Mouse (Mus musculus) v-Abl transformed pro-B cells (cell line): Measurements from ENCODE around the gene Vasp.

ENCODE experiments used
- in situ Hi-C, 2 experiments: fragments of 400-800 bp; cut with MboI; formaldehyde crosslinking; loops; one replicate each; pipeline ENCODE4 v1.15.1; 2025; ENCODE audit not compliant: unreplicated experiment in 2 of 2

Gene Vasp

GRCm38 (mm10) chr7:19243858-19244257 lies 27.8 kb downstream of the Vasp start:
- in situ Hi-C loops: loop anchor here in 1 of 2 experiments (5.0 kb wide), 1 partner anchor 38 kb away; the partner anchor contains the start of genes Ppm1n and Rtn2

GRCm38 (mm10) chr7:19242005-19242404 lies 29.6 kb downstream of the Vasp start:
- in situ Hi-C loops: loop anchor here in 1 of 2 experiments (5.0 kb wide), 1 partner anchor 40 kb away; the partner anchor contains the start of genes Ppm1n and Rtn2

- in situ Hi-C loops: loop anchor here in 1 of 2 experiments (5.0 kb wide), 1 partner anchor 41 kb away; the partner anchor contains the start of genes Ppm1n and Rtn2
Measured at GRCm38 (mm10) chr7:19240905-19241463, 30.6 kb downstream of the Vasp start.

GRCm38 (mm10) chr7:19239986-19240385 lies 31.6 kb downstream of the Vasp start:
- in situ Hi-C loops: loop anchor here (5.0 kb wide), 1 partner anchor 42 kb away; the partner anchor contains the start of genes Ppm1n (in 2 of the 2) and Rtn2 (in 2 of the 2)

GRCm38 (mm10) chr7:19239423-19239822 lies 32.2 kb downstream of the Vasp start:
- in situ Hi-C loops: loop anchor here in 1 of 2 experiments (5.0 kb wide), 1 partner anchor 43 kb away; the partner anchor contains the start of genes Ppm1n and Rtn2

- in situ Hi-C loops: loop anchor here in 1 of 2 experiments (5.0 kb wide), 1 partner anchor 44 kb away; the partner anchor contains the start of genes Ppm1n and Rtn2
Measured at GRCm38 (mm10) chr7:19238344-19238743, 33.3 kb downstream of the Vasp start.

- in situ Hi-C loops: loop anchor here in 1 of 2 experiments (5.0 kb wide), 1 partner anchor 46 kb away; the partner anchor contains the start of genes Ppm1n and Rtn2
Measured at GRCm38 (mm10) chr7:19236411-19236810, 35.2 kb downstream of the Vasp start.

GRCm38 (mm10) chr7:19235092-19235671 lies 36.4 kb downstream of the Vasp start:
- in situ Hi-C loops: loop anchor here in 1 of 2 experiments (5.0 kb wide), 1 partner anchor 47 kb away; the partner anchor contains the start of genes Ppm1n and Rtn2

GRCm38 (mm10) chr7:19234652-19235051 lies 37.0 kb downstream of the Vasp start:
- in situ Hi-C loops: loop anchor here (5.0 kb wide), 2 partner anchors 48 to 52 kb away; partner anchors contain the start of genes Ppm1n (in 1 of the 2) and Rtn2 (in 1 of the 2)

- in situ Hi-C loops: loop anchor here in 1 of 2 experiments (5.0 kb wide), 1 partner anchor 50 kb away; no protein-coding TSS in a partner anchor
Measured at GRCm38 (mm10) chr7:19231849-19232248, 39.8 kb downstream of the Vasp start.

- in situ Hi-C loops: loop anchor here in 1 of 2 experiments (5.0 kb wide), 1 partner anchor 49 kb away; no protein-coding TSS in a partner anchor
Measured at GRCm38 (mm10) chr7:19230899-19231298, 40.7 kb downstream of the Vasp start.

GRCm38 (mm10) chr7:19230041-19230580 lies 41.5 kb downstream of the Vasp start:
- in situ Hi-C loops: loop anchor here in 1 of 2 experiments (5.0 kb wide), 1 partner anchor 48 kb away; no protein-coding TSS in a partner anchor

- in situ Hi-C loops: no loop called here
Measured at GRCm38 (mm10) chr7:19229404-19229803, 42.2 kb downstream of the Vasp start.

- in situ Hi-C loops: no loop called here
Measured at GRCm38 (mm10) chr7:19228793-19229148, 42.8 kb downstream of the Vasp start.

GRCm38 (mm10) chr7:19227883-19228792 lies 43.5 kb downstream of the Vasp start, which contains the start of gene Opa3:
TSS of gene Opa3 (plus strand) at chr7:19228334.
- in situ Hi-C loops: no loop called here

GRCm38 (mm10) chr7:19226817-19227797 lies 44.5 kb downstream of the Vasp start:
- in situ Hi-C loops: no loop called here

GRCm38 (mm10) chr7:19224933-19225332 lies 46.7 kb downstream of the Vasp start:
- in situ Hi-C loops: no loop called here

- in situ Hi-C loops: no loop called here
Measured at GRCm38 (mm10) chr7:19222875-19223274, 48.7 kb downstream of the Vasp start.

- in situ Hi-C loops: no loop called here
Measured at GRCm38 (mm10) chr7:19222189-19222588, 49.4 kb downstream of the Vasp start.
